Mouse (Mus musculus): ENCODE results near the gene Prkacb. TPM values are rescaled to one million over a fixed set of nuclear protein-coding genes. Genes with fewer than 3 reads are reported as not detected.

Prkacb gene
- polyA plus RNA-seq, 1 experiment from 2014 or later, result 113 TPM

- no peaks in the 10 kb centered on the region for H3K36me3 ChIP-seq (ENCODE audit: inconsistent target)
- peaks cover 4% of the 10 kb centered on the region; the same call in 1 of the 2 replicates for H3K79me2 ChIP-seq (ENCODE audit: inconsistent target)
- WGBS (ENCODE audit: missing documents), result 95% methylated on average over 12 of the region's 12 CpGs
- no peak overlapping the region for H3K4me3 ChIP-seq (ENCODE audit: inconsistent target)
- no peak overlapping the region for H3K27ac ChIP-seq
Observed at GRCm38 (mm10) chr3:146793554-146794257, 19.1 kb downstream of the Prkacb start.

DNA sequence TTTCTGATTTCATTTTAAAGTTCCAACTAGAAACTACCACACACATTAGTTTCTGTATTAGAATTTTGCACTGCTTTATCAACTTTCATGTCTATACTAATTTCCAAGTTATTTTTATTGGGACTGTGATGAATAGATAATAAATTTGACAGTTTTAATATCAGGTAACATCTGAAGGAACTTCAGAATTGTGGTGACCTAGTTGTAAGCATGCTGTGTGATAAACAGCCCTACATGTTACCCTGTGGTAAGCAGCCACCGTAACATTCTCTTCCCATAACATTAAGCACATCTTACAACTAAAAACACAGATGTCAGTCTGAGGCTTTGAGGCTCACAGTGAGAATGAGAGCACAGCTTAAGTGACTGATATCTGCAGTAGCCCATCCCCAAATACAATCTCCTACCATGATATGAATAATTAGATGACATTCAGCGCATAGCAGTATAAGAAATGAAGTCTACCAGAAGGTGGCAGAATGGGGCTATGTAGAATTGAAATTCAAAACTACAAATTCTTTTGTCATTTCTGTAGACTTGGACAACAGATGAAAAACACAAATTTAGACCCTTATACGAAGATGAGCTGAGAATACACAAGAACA lies 20.5 kb downstream of the Prkacb start:
- Histone ChIP-seq H3K36me3 (ENCODE audit: inconsistent target) (no peaks in the 10 kb centered on the region), H3K27ac (no peak overlapping the region), H3K4me3 (ENCODE audit: inconsistent target) (no peak overlapping the region), H3K79me2 (ENCODE audit: inconsistent target) (no peaks in the 10 kb centered on the region)
- WGBS (ENCODE audit: missing documents), result 62% methylated on average over 3 of the region's 3 CpGs

DNA sequence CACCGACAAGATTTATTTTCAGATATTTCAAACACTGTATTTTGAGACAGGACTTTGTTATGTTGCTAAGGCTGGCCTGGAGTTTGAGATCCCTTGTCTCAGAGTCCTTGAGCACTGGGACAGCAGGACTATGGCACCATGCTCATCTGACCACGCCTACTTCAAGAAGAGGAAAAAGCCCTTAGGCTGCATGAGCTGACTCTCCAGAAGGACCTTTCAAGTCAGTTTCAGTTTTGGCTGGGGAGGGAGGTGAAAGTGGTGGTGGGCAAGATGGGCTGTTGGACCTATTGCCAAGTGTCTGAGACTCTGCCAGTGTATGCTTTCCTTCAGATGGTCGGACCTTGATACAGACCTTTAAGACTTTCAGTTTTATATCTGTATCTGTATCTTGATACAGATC lies 28.6 kb downstream of the Prkacb start:
- no peak overlapping the region for H3K4me3 ChIP-seq (ENCODE audit: inconsistent target)
- no peak overlapping the region for H3K27ac ChIP-seq
- H3K36me3 ChIP-seq (ENCODE audit: inconsistent target), result no peaks in the 10 kb centered on the region
- peaks cover 32% of the 10 kb centered on the region for H3K79me2 ChIP-seq (ENCODE audit: inconsistent target)
- 47% methylated on average over 3 of the region's 3 CpGs for WGBS (ENCODE audit: missing documents)

DNA sequence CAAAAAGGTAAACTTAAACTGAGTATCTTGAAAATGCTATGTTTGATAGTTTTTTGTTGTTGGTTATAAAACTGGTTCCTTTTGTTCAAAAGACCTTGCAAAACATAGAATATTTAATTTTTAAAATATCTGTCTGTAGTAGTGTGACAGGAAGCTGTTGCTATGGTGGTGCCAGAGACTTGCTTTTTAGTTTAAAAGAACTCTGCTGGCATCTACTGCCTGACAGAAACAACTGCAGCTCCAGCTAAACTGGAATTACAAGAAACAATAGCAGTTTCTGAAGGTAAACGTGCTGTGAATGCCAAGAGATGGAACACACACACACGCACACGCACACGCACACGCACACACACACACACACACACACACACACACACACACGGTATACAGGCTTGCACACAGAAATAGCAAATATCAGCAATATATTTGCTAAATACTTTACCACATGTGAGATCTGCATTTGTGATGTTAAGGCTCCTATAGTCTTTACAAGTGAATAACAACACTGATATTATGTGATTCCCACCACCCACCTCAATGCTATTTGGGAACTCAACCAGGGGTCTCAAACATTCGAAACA lies 29.1 kb downstream of the Prkacb start:
- Histone ChIP-seq H3K36me3 (ENCODE audit: inconsistent target) (no peaks in the 10 kb centered on the region), H3K79me2 (ENCODE audit: inconsistent target) (peaks cover 37% of the 10 kb centered on the region), H3K4me3 (ENCODE audit: inconsistent target) (no peak overlapping the region), H3K27ac (no peak overlapping the region)
- WGBS (ENCODE audit: missing documents), result 55% methylated on average over 2 of the region's 7 CpGs

- Histone ChIP-seq H3K79me2 (ENCODE audit: inconsistent target) (peaks cover 49% of the 10 kb centered on the region), H3K36me3 (ENCODE audit: inconsistent target) (no peaks in the 10 kb centered on the region), H3K27ac (peak overlapping the region; percentile 87), H3K4me3 (ENCODE audit: inconsistent target) (no peak overlapping the region)
- WGBS (ENCODE audit: missing documents), result 65% methylated on average over 6 of the region's 6 CpGs
Observed at GRCm38 (mm10) chr3:146782548-146782947, 30.2 kb downstream of the Prkacb start.

GRCm38 (mm10) chr3:146781131-146781530 lies 31.7 kb downstream of the Prkacb start:
- Histone ChIP-seq H3K36me3 (ENCODE audit: inconsistent target) (no peaks in the 10 kb centered on the region), H3K79me2 (ENCODE audit: inconsistent target) (peaks cover 63% of the 10 kb centered on the region), H3K27ac (peak overlapping the region; percentile 87), H3K4me3 (ENCODE audit: inconsistent target) (peak overlapping the region; percentile 51)
- WGBS (ENCODE audit: missing documents), result 1% methylated on average over 11 of the region's 11 CpGs

- peaks cover 72% of the 10 kb centered on the region for H3K79me2 ChIP-seq (ENCODE audit: inconsistent target)
- H3K36me3 ChIP-seq (ENCODE audit: inconsistent target), result no peaks in the 10 kb centered on the region
- peak overlapping the region; percentile 87 for H3K27ac ChIP-seq
- peak overlapping the region; percentile 51 for H3K4me3 ChIP-seq (ENCODE audit: inconsistent target)
- WGBS (ENCODE audit: missing documents), result 8% methylated on average over 3 of the region's 3 CpGs
Observed at GRCm38 (mm10) chr3:146780241-146780640, 32.5 kb downstream of the Prkacb start.

DNA sequence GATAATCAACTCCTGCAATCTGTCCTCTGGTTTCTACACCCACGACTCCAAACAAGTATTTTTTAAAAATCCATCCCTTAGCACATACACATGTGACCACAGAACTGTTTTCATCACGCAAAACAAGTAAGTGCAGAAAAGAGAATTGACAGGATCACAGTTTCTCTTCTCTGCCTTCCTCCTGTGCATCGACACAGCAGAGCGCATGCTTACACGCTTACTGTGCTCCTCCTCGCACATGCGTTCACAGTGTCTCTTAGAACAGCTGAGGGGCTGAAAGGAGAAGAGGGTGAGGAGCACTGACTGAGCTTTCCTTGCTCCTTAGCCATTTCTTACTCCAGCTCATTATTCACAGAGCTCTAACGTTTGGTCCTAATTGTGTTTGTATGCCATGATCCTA lies 33.9 kb downstream of the Prkacb start:
- Histone ChIP-seq H3K4me3 (ENCODE audit: inconsistent target) (peak overlapping the region; percentile 51; the same call in 1 of the 2 replicates), H3K27ac (peak overlapping the region; percentile 87), H3K79me2 (ENCODE audit: inconsistent target) (peaks cover 85% of the 10 kb centered on the region), H3K36me3 (ENCODE audit: inconsistent target) (no peaks in the 10 kb centered on the region)
- WGBS (ENCODE audit: missing documents), result 7% methylated on average over 8 of the region's 8 CpGs

DNA sequence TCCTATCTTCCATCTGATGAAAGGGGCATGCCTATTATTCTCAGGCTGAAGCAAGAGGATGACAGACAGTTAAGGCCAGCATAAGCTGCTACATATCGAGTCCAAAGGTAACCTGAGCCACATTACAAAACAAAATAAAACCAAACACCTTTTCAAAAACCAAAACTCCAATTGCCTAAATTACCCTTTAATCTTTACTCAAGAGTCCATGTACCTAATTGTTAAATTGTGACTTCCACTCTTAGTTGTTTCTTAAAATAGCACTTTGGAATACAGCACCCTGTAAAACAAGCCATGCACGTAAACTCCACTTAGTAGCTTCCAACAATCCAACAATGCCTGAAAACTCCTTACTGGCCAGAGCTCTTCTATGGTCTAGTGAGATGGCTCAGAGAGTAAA lies 34.3 kb downstream of the Prkacb start:
- Histone ChIP-seq H3K27ac (peak overlapping the region; percentile 87), H3K79me2 (ENCODE audit: inconsistent target) (peaks cover 90% of the 10 kb centered on the region), H3K4me3 (ENCODE audit: inconsistent target) (peak overlapping the region; percentile 51; the same call in 1 of the 2 replicates), H3K36me3 (ENCODE audit: inconsistent target) (no peaks in the 10 kb centered on the region)
- 85% methylated on average over 2 of the region's 2 CpGs for WGBS (ENCODE audit: missing documents)

DNA sequence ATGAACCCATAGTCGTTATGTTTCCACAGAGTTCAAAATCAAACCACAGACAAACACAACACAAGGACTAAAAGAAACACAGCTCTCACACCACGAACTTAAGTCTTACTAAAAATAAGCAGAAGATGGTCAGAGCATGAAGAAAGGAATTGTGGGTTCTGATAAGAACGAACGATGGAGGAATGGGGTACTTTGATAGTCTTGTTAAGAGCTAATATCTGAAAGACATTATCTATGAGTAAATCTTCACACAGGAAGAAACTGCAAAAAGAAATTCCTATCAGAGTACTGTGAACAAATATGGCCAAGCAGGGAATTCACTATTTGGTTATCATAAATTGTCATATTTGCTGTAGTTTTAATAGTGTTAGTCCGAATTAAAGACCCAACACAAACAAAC lies 36.1 kb downstream of the Prkacb start:
- Histone ChIP-seq H3K79me2 (ENCODE audit: inconsistent target) (peaks cover 94% of the 10 kb centered on the region), H3K27ac (no peak overlapping the region), H3K36me3 (ENCODE audit: inconsistent target) (no peaks in the 10 kb centered on the region), H3K4me3 (ENCODE audit: inconsistent target) (no peak overlapping the region)
- 68% methylated on average over 5 of the region's 5 CpGs for WGBS (ENCODE audit: missing documents)

GRCm38 (mm10) chr3:146770853-146771252 lies 41.9 kb downstream of the Prkacb start:
- 0 out of 2 replicates have a peak, but pooled peaks cover 7% of the 10 kb centered on the region for H3K36me3 ChIP-seq (ENCODE audit: inconsistent target)
- peaks cover 100% of the 10 kb centered on the region for H3K79me2 ChIP-seq (ENCODE audit: inconsistent target)
- H3K4me3 ChIP-seq (ENCODE audit: inconsistent target), result no peak overlapping the region
- H3K27ac ChIP-seq, result no peak overlapping the region
- 93% methylated on average over 2 of the region's 2 CpGs for WGBS (ENCODE audit: missing documents)

- H3K27ac ChIP-seq, result no peak overlapping the region
- H3K4me3 ChIP-seq (ENCODE audit: inconsistent target), result no peak overlapping the region
- WGBS (ENCODE audit: missing documents), result 90% methylated on average over 17 of the region's 17 CpGs
- H3K36me3 ChIP-seq (ENCODE audit: inconsistent target), result 0 out of 2 replicates have a peak, but pooled peaks cover 7% of the 10 kb centered on the region
- peaks cover 100% of the 10 kb centered on the region for H3K79me2 ChIP-seq (ENCODE audit: inconsistent target)
Observed at GRCm38 (mm10) chr3:146769940-146770659, 42.7 kb downstream of the Prkacb start.

GRCm38 (mm10) chr3:146769569-146769939 lies 43.2 kb downstream of the Prkacb start:
- Histone ChIP-seq H3K36me3 (ENCODE audit: inconsistent target) (0 out of 2 replicates have a peak, but pooled peaks cover 7% of the 10 kb centered on the region), H3K79me2 (ENCODE audit: inconsistent target) (peaks cover 100% of the 10 kb centered on the region), H3K4me3 (ENCODE audit: inconsistent target) (no peak overlapping the region), H3K27ac (no peak overlapping the region)
- 91% methylated on average over 2 of the region's 2 CpGs for WGBS (ENCODE audit: missing documents)

DNA sequence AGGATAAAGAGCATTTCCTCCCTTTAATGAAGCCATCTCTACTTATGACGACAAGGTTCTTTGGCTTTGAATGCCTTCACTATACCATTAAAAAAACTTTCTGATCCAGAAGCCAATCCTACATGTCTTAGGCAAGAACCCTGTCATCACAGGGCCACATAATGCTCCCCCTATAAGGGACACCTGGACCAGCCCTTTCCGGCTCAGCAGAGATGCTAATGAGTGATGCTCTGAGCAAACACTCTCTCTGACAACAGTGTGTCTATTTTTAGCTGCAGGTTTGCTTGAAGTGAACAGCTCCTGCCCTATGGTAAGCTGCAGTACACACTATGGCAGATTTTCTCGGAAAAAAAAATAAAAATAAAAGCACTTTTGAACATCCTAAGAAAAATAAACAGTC lies 43.9 kb downstream of the Prkacb start:
- no peak overlapping the region for H3K4me3 ChIP-seq (ENCODE audit: inconsistent target)

More for the DNA sequence above, 43.9 kb downstream of the Prkacb start:
- no peak overlapping the region for H3K27ac ChIP-seq
- H3K79me2 ChIP-seq (ENCODE audit: inconsistent target), result peaks cover 100% of the 10 kb centered on the region
- H3K36me3 ChIP-seq (ENCODE audit: inconsistent target), result 0 out of 2 replicates have a peak, but pooled peaks cover 7% of the 10 kb centered on the region
- 95% methylated on average over 3 of the region's 3 CpGs for WGBS (ENCODE audit: missing documents)
